Mouse (Mus musculus): ENCODE data around the gene Tbc1d10c.

- TF ChIP-seq CTCF (IDR thresholded peaks at IDR 0.05; ENCODE audit: low read depth, low read length), result no peak
- TF ChIP-seq GATA1 (IDR thresholded peaks at IDR 0.05; ENCODE audit: borderline replicate concordance, low read length), result no peak
These were observed 5.5 kb upstream of the Tbc1d10c start for GRCm38 (mm10) chr19:4196548-4196947.

All from G1E (cell line).